Mouse (Mus musculus) left cerebral cortex, postnatal 36 days (tissue): ENCODE measurements around the gene Dmap1. TPM values are rescaled to one million over a fixed set of nuclear protein-coding genes. Genes with fewer than 3 reads are reported as not detected.

Source experiments
- DNase-seq, 2 experiments: peaks; one replicate each; pipeline ENCODE4 v3.0.0; 2021 to 2022; ENCODE audit warnings: low spot score in 2 of 2, mixed read lengths in 1 of 2
- intact Hi-C: fragments of 180-260 bp; cut with DNase I; formaldehyde crosslinking; loops from one replicate; pipeline ENCODE4 v1.15.1; 2025
- total RNA-seq, 2 experiments: library from RNA; stranded (reverse); gene quantifications; 2 replicates each; pipeline ENCODE4 v1.2.3; 2021

Gene Dmap1
- total RNA-seq, 2 experiments from 2014 or later = 37.9 to 41.1 TPM

GRCm38 (mm10) chr4:117630053-117630670 is 51.9 kb downstream of the Dmap1 start:
- intact Hi-C loops = no loop called here

GRCm38 (mm10) chr4:117628464-117628863 is 53.6 kb downstream of the Dmap1 start:
- intact Hi-C loops = loop anchor here (1.0 kb wide), 1 partner anchor 49 kb away; no protein-coding TSS in a partner anchor
- no peak for DNase-seq

More at GRCm38 (mm10) chr4:117630053-117630670, 51.9 kb downstream of the Dmap1 start:
- DNase-seq = no peak

Other genes with a start within 250 kb of the Dmap1 start
- 100 to 1,000 TPM; 193 to 218 TPM for gene Rnf220, start 185.2 kb downstream of the Dmap1 start, total RNA-seq
- gene Eri3, start 131.9 kb downstream of the Dmap1 start, total RNA-seq = 100 to 1,000 TPM; 215 to 252 TPM
- not detected for gene Gm12845, start 42.1 kb upstream of the Dmap1 start, total RNA-seq
- gene Klf17, start 83.4 kb upstream of the Dmap1 start, total RNA-seq = not detected
- gene Slc6a9, start 152.2 kb upstream of the Dmap1 start, total RNA-seq = 10 to 100 TPM; 38.1 to 40.4 TPM
- 1 to 10 TPM in 1 of 2 experiments, under 1 TPM in 1; 0.79 to 1.2 TPM for gene Ccdc24, start 190.3 kb upstream of the Dmap1 start, total RNA-seq
- 100 to 1,000 TPM in 1 of 2 experiments, 10 to 100 TPM in 1; 95.6 to 107 TPM for gene B4galt2, start 201.2 kb upstream of the Dmap1 start, total RNA-seq
- 100 to 1,000 TPM; 432 to 445 TPM for gene Atp6v0b, start 205.1 kb upstream of the Dmap1 start, total RNA-seq
- 10 to 100 TPM in 1 of 2 experiments, 1 to 10 TPM in 1; 6.6 to 10.8 TPM for gene Dph2, start 209.8 kb upstream of the Dmap1 start, total RNA-seq
- gene Ipo13, start 232.7 kb upstream of the Dmap1 start, total RNA-seq = 100 to 1,000 TPM; 119 to 122 TPM
- gene Artn, start 247.5 kb upstream of the Dmap1 start, total RNA-seq = 1 to 10 TPM; 3.1 TPM